Mouse (Mus musculus) G1E (cell line): ENCODE measurements at regions not wholly inside any gene's neighbourhood (a gene's known extent, or its start where the extent isn't known, plus 50 kb on each side); places are given as distances from the start of the nearest gene placed in this dataset.

Experiments
- ATAC-seq: 2 replicates; pipeline ENCODE4 v1.8.0; 2016; ENCODE audit warnings: mild to moderate bottlenecking; ENCODE audit not compliant: insufficient number of reproducible peaks, poor library complexity, low FRiP score, severe bottlenecking; ENCODE audit errors: extremely low read depth
- DNase-seq: peaks from one replicate; pipeline ENCODE4 v3.0.0; 2012; ENCODE audit warnings: low spot score
- H3K27me3 ChIP-seq: 2 replicates; pipeline ENCODE4 v1.6.1; 2012; ENCODE audit warnings: mild to moderate bottlenecking, low read length, inconsistent platforms; ENCODE audit not compliant: insufficient read depth
- H3K36me3 ChIP-seq: replicated peaks from 2 replicates; pipeline ENCODE3; 2012; ENCODE audit warnings: mild to moderate bottlenecking, inconsistent platforms
- H3K4me1 ChIP-seq: 2 replicates; pipeline ENCODE4 v1.6.1; 2012; ENCODE audit warnings: low read depth, low read length, inconsistent platforms, mixed read lengths; ENCODE audit not compliant: insufficient read depth
- H3K4me3 ChIP-seq: 2 replicates; pipeline ENCODE4 v1.5.1; 2012; ENCODE audit warnings: low read depth, mild to moderate bottlenecking, inconsistent platforms, low read length, moderate library complexity, mixed read lengths
- H3K9me3 ChIP-seq: replicated peaks from 2 replicates; pipeline ENCODE4 v1.6.1; 2012; ENCODE audit warnings: inconsistent platforms
- CTCF ChIP-seq: IDR thresholded peaks from 2 replicates; pipeline ENCODE4 v1.5.1; 2012; ENCODE audit warnings: low read depth, low read length, inconsistent platforms, mixed read lengths
- GATA1 ChIP-seq: IDR thresholded peaks from 2 replicates; pipeline ENCODE4 v1.6.1; 2012; ENCODE audit warnings: borderline replicate concordance, low read length, inconsistent platforms, mixed read lengths
- GATA2 ChIP-seq: IDR thresholded peaks from 2 replicates; pipeline ENCODE4 v1.6.1; 2012; ENCODE audit warnings: low read depth, low read length, inconsistent platforms, borderline replicate concordance
- POLR2AphosphoS5 ChIP-seq: IDR thresholded peaks from 2 replicates; pipeline ENCODE4 v1.6.1; 2012; ENCODE audit warnings: low read depth, low read length, inconsistent platforms; ENCODE audit not compliant: insufficient replicate concordance
- TAL1 ChIP-seq: conservative IDR thresholded peaks from 2 replicates; pipeline ENCODE4 v1.6.1; 2012; ENCODE audit warnings: low read depth, low read length, inconsistent platforms, mixed read lengths

DNA sequence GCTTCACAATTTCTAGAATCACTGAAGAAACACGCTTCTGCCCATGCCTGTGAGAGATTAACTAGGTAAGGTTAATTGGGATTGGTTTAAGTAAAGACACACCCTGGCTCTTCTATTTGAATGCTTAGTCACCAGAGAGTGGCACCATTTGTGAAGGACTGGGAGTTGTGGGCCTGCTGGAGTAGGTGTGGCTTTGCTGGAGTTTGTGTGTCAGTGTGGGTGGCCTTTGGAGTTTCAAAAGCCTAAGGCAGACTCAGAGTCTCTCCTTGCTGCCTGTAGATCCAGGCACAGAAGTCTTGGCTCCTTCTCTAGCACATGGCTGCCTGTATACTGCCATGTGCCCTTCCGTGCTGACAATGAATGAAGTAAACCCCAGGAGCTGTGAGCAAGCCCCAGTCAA is 168.8 kb downstream of the Rbm26 start:
- Histone ChIP-seq H3K36me3 (no peaks in the 10 kb centered on the region), H3K4me1 (no peaks in the 10 kb centered on the region), H3K4me3 (no peak overlapping the region), H3K9me3 (peaks cover 19% of the 10 kb centered on the region), H3K27me3 (no peaks in the 10 kb centered on the region)
- ATAC-seq (no peak), DNase-seq (no peak)
- TF ChIP-seq CTCF (no peak), GATA2 (no peak), POLR2AphosphoS5 (no peak), TAL1 (no peak), GATA1 (no peak)

DNA sequence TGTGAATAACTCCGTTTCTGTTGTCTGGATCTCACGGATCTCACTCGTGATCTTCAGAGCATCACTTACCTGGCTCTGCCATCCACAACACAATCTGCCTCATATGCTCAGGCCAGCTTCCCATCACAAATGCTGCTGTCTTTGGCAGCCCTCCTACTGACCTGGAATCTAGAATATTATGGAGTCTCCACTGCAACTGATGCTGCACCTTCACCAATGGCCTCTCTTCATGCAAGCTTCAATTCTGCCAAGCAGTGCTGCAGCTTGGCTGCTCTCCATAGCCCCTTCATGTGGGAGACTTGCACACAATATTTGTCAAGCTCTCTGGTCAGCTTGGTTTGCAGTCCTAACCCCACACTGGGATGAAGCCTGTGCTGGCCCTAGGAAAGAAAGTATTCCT is 183.1 kb downstream of the Rbm26 start:
- no peaks in the 10 kb centered on the region for H3K27me3 ChIP-seq
- ATAC-seq (no peak), DNase-seq (no peak)
- TF ChIP-seq CTCF (no peak), GATA2 (no peak), TAL1 (no peak), POLR2AphosphoS5 (no peak), GATA1 (no peak)
- H3K9me3 ChIP-seq = peaks cover 12% of the 10 kb centered on the region
- H3K36me3 ChIP-seq = no peaks in the 10 kb centered on the region
- H3K4me1 ChIP-seq = no peaks in the 10 kb centered on the region
- H3K4me3 ChIP-seq = no peak overlapping the region

GRCm38 (mm10) chr14:104966046-104966445 is 211.1 kb downstream of the Rbm26 start:
- peaks cover 25% of the 10 kb centered on the region for H3K9me3 ChIP-seq
- H3K4me3 ChIP-seq = no peak overlapping the region
- TF ChIP-seq GATA2 (no peak), GATA1 (no peak)
- H3K36me3 ChIP-seq = no peaks in the 10 kb centered on the region
- ATAC-seq (no peak), DNase-seq (no peak)
- H3K4me1 ChIP-seq = no peaks in the 10 kb centered on the region
- no peaks in the 10 kb centered on the region for H3K27me3 ChIP-seq

DNA sequence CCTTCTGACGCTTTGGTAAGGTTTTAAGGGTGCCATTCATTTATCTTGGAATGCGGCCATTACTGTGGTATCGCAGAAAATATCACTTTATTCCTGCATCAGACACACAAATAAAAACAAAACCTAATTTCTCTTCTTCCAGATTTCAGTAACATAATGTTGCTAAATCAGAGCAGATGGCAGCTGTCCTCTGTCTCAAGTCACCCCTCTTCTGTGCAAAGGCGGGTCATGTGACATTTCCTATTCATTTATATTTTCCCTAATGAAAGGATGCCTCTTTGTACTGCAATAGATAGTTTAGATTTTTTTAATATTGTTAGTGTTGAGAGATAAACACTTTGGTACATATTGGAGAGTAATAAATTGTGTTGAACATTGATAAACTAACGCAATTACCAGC is 233.7 kb downstream of the Rbm26 start:
- H3K36me3 ChIP-seq = no peaks in the 10 kb centered on the region
- DNase-seq (no peak), ATAC-seq (no peak)
- TF ChIP-seq CTCF = no peak
- no peak for TF ChIP-seq TAL1
- no peak for TF ChIP-seq GATA2
- no peak for TF ChIP-seq GATA1
- no peak for TF ChIP-seq POLR2AphosphoS5
- peaks cover 43% of the 10 kb centered on the region for H3K9me3 ChIP-seq
- no peaks in the 10 kb centered on the region for H3K27me3 ChIP-seq
- H3K4me3 ChIP-seq = no peak overlapping the region
- H3K4me1 ChIP-seq = no peaks in the 10 kb centered on the region

DNA sequence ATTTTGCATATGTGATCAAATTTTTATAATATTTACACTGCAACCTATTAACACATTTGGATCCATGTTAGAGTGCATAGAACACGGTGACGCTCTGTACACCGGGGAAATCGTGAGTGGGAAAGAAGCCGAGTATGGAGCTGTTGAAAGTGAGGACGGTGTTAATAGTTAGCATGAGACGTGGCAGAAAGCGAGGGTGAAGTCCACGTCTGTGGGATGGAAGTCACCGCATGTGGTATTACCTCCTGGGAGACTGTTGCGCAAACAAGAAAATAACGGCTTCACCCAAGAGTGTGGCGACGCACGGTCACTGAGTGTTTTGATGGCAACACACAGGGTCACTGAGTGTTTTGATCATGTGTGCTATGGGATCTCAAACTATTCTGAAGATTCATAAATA is 237.2 kb downstream of the Rbm26 start:
- DNase-seq = no peak
- TF ChIP-seq GATA2 (no peak), GATA1 (no peak), CTCF (no peak), TAL1 (no peak), POLR2AphosphoS5 (no peak)
- Histone ChIP-seq H3K27me3 (no peaks in the 10 kb centered on the region), H3K36me3 (no peaks in the 10 kb centered on the region), H3K4me3 (no peak overlapping the region), H3K9me3 (peaks cover 38% of the 10 kb centered on the region), H3K4me1 (no peaks in the 10 kb centered on the region)
- no peak for ATAC-seq

GRCm38 (mm10) chr14:104937083-104937864 is 239.9 kb downstream of the Rbm26 start:
- Histone ChIP-seq H3K4me3 (no peak overlapping the region), H3K9me3 (peaks cover 34% of the 10 kb centered on the region), H3K36me3 (no peaks in the 10 kb centered on the region), H3K4me1 (no peaks in the 10 kb centered on the region), H3K27me3 (no peaks in the 10 kb centered on the region)
- no peak for ATAC-seq
- no peak for TF ChIP-seq TAL1
- TF ChIP-seq POLR2AphosphoS5 = no peak
- TF ChIP-seq GATA2 = no peak
- no peak for TF ChIP-seq CTCF
- TF ChIP-seq GATA1 = no peak
- DNase-seq = no peak
